Mouse (Mus musculus): ENCODE measurements around the gene 4933434E20Rik.

Gene 4933434E20Rik

DNA sequence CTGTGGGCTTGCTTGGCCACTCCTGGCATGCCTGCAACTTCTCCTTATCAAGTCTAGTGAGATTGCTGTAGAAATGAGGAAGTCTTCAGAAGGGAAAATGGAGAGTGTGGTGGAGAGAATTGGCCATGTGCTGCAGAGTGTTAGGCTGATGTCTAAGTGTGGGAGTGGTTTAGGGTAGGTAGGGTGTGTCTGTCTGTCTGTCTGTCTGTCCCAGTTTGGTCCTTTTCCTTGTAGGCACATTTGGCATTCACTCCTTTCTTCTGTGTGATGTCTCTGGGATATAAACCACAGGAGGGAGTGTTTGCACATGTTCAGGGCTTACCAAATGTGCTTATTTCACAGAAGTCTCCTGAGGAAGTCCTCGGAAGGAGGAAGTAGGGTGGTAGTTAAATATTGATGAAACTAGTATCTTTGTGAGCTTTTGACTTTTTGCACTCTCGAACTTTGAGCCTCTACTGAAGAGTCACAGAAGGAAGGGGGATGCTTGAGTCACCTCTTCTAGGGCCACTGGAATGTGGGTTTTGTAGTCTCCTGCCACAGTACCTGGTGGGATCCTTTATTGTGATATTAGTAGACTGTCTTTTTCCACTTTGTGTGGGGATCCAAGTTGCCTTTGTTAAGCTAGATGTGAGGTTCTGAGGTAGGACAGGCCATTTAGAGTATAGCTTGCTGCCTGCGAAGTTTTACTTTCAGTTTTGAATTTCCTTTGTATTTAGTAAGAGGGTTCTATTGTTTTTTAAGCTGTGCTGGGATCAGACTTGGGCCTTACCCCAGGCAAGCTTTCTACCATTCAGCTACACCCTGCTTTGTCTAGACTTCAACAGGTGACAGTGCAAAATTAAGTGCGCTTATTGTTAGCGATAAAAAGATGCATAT lies 30.2 kb downstream of the 4933434E20Rik start:
- DNase-seq (ENCODE audit: low spot score in 2 of 2): no peak

DNA sequence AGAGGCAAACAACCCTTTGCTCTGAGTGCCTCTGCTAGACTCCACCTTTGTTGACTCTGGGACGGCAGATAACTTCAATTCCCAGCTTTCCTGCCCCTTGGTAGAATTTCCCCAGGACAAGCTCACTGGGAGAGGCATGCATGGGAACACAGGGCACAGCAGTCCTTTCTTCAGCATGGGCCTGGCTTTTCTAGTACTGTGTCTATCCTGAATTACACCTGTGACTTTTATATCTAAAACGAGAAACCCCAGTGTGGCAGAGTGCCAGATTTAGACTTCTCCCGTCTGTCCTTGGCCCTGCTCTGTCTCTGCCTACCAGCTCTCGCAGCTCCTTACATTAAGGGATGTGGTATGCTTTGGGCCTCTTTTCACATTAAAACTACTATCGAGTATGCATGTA lies 31.6 kb downstream of the 4933434E20Rik start:
- no peak for DNase-seq (ENCODE audit: low spot score in 2 of 2)

DNA sequence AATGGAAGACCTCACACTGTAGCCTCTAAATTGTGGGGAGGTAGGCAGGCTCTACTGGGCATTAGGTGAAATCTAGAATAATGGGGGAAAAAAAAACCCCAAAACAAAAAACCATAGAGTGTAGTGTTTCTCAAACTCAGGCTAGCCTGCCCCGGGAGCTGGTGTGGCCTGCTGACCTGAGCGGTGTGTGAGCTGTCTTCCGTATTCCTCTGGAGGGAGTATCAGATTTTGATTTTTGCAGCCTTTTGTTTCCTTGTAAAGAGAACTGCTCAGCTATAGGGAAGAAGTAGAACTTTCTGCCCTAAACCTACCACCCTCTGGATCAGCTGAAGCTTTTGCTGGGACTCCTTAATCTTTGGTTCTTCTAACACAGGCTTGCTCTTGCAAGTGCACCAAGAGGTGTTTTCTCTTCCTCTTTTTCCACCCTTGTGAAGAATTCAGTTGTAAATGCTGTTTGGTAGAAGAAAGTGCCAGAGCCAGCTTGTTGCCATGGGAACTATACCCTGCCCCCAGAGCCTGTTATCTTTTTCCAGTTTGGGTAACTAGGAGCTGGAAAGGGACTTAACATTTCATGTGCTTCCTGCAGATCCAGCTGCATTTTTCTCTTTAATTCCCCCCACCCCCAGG lies 32.4 kb downstream of the 4933434E20Rik start:
- no peak for DNase-seq (ENCODE audit: low spot score in 2 of 2)

- no peak for DNase-seq (ENCODE audit: low spot score in 2 of 2)
Measured at GRCm38 (mm10) chr3:90084790-90085189, 33.4 kb downstream of the 4933434E20Rik start.

GRCm38 (mm10) chr3:90085281-90085680 lies 33.8 kb downstream of the 4933434E20Rik start:
- no peak for DNase-seq (ENCODE audit: low spot score in 2 of 2)

DNA sequence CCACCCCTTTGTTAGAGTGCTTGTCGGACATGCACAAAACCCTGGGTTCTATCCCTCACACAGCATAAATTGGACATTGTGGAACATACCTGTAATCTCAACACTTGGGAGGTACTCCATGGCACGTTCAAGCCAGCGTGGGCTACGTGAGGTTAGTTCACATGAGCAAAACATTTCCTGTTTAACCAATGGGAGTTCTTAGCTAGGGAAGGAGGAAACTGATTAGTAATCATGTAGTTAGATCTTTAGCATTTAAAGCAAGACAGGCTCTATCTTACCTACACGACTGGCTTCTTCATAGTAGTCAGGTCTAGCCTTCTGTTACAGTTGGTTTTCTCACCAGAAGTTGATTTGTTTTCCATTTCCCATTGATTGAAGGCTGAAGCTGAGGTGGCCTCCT lies 34.6 kb downstream of the 4933434E20Rik start:
- DNase-seq (ENCODE audit: low spot score in 2 of 2): no peak

DNA sequence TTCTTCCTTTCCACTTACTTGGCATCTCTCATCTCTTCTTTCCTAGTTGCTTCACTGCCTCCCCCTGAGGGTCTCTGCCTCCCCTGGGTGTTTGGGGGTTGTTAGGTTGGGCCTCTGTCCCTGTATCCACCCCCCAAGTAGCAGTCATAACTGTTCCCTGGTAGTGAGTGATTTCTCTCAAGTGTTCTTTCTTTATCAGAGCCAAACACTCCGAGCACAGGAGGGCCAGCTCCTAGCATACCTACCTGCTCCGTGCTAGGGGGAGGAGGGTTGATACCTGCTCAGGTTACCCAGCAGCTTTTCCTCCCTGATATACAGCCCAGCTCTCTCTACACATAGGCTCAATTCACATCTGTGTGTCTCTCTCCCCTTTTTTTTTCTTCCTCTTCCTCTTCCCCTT lies 37.2 kb downstream of the 4933434E20Rik start:
- no peak for DNase-seq (ENCODE audit: low spot score in 2 of 2)

DNA sequence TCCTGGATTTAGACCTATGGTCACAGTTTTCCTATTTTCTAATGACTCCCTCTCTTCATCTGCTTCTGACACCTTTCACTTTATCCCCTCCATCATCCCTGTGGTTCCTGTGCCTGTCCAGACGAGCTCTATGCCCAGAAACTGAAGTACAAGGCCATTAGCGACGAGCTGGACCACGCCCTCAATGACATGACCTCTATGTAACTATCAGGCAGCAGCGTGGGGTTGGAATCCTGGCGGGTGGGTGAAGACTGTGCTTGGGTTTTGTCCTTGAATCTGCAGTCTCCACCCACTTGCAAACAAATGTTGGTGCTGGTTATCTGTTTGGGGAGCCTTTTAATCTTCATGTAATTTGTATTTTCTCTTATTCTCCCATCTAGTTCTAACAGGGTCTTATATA lies 39.5 kb downstream of the 4933434E20Rik start:
- DNase-seq (ENCODE audit: low spot score in 2 of 2): no peak

DNA sequence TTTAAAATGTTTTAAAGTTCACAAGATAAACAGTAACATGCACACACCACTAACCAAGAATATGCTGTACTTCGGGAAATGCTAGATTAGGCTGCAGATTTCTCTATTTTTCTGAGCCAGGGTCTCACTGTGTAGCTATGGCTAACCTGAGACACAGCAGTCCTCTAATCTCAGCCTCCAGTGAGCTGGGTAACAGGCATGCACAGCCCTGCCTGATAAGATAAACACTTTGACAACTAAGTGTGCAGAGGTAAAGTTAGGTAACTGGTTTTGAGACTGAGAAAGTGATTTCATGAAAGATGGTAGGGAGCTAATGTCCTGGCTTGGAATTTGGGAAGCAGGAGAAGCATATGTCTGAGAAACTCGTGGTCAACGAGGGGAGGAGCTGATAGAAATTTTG lies 43.0 kb downstream of the 4933434E20Rik start:
- DNase-seq (ENCODE audit: low spot score in 2 of 2): no peak

DNA sequence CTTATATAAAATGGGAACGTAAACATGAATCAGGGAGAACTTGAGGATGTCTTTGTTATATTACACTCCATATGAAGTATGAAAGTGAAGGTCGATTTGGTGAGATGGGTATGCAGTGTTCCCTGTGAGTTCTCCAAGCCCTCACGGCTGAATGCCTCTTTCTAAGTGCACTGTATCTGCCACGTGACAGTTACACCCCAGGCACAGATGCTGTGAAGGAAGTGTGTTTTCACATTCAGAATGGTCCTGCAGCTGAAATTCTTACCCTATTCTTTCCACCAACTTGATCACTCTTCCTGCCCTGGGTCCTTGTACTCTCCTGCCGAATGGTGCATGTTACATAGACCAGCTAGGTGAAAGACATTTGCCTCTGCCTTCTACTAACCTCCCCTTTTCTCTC lies 46.5 kb downstream of the 4933434E20Rik start:
- no peak for DNase-seq (ENCODE audit: low spot score in 2 of 2)

- no peak for DNase-seq (ENCODE audit: low spot score in 2 of 2)
Measured at GRCm38 (mm10) chr3:90101010-90101409, 49.6 kb downstream of the 4933434E20Rik start.

DNA sequence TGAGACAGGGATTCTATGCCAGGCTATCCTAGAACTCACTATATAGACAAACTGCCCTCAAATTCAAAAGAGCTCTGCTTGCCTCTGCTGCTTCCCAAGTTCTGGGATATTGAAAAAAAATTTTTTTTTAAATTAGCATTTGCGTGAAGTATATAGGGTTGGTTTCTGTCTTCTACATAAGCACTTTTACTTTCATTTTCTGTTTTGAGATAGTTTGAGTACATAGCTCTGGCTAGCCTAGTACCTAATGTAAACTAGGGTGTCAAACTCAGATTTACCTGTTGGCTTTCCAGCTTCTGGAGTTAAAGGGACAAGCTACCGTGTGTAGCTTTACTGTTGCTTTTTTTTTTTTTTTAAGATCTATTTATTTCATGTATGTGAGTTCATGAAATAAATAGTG lies 50.2 kb downstream of the 4933434E20Rik start:
- no peak for DNase-seq (ENCODE audit: low spot score in 2 of 2)

DNA sequence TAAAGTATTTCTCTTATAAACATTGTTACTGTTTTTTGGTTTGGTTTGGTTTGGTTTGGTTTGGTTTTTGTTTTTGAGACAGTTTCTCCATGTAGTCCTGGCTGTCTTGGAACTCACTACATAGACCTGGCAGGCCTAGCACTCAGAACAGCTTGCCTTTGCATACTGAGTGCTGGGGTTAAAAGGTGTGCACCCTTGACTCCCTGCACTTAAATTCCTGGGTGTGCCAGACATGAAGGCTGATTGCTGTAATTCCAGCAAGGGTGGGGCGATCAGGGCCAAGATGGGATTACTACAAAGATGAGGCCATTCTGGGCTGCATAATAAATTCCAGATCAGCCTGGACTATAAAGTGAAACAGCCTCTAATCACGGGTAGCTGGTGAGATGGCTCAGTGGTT lies 50.8 kb downstream of the 4933434E20Rik start:
- no peak for DNase-seq (ENCODE audit: low spot score in 2 of 2)

GRCm38 (mm10) chr3:90103176-90103575 lies 51.7 kb downstream of the 4933434E20Rik start:
- no peak for DNase-seq (ENCODE audit: low spot score in 2 of 2)

GRCm38 (mm10) chr3:90103938-90104337 lies 52.5 kb downstream of the 4933434E20Rik start, which contains the start of gene Nup210l:
Nup210l (plus strand) TSS chr3:90104132.
- DNase-seq (ENCODE audit: low spot score in 2 of 2): no peak

DNA sequence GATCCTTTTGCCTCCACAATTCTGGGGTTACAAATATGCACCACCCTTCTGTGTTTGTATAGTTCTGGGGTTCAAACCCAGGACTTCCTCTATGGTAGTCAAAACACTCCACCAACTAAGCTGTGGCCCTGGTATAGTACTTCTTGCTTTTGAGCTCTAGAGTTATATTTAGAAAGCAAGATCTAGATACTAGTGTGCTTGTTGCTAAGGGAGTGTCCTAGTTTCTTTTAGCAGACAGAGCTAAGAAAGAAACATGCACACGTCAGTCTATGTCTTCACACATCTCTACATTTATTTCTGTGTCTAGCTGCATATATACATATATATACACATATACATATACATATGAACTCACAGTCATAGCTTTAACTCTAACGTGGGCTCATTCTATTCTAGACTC lies 60.3 kb downstream of the 4933434E20Rik start:
- no peak for DNase-seq (ENCODE audit: low spot score in 2 of 2)

- no peak for DNase-seq (ENCODE audit: low spot score in 2 of 2)
Measured at GRCm38 (mm10) chr3:90114342-90114741, 62.9 kb downstream of the 4933434E20Rik start.

DNA sequence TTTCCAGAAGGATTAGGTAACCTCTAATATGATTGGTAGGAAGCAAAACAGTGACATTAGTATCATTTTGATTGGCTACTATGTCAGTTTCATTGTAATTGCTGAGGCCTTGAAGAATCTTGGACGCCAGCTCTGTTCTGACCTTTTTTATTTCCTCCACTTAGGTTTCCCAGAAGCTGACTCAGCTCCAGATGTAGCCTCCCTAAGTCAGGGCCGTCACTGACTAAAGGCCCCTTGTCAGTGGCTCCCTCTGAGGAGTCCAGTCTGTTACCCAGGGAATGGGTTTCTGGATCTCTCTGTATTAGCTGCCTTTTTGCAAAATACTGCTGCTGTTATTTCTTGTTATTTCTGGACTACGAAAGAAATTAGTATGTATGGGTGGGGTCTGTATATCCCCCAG lies 64.1 kb downstream of the 4933434E20Rik start:
- DNase-seq (ENCODE audit: low spot score in 2 of 2): no peak
